Mouse (Mus musculus) cerebellum, adult 11-12 months (tissue): ENCODE data around the gene Gm3238.
"Not testable (repeated sequence)": the region's sequence is repeated elsewhere in the genome, so short reads cannot be mapped to it uniquely, and the experiment has no call there.

Experiments used
- DNase-seq: peaks from one replicate; pipeline ENCODE4 v3.0.0; 2022

The Gm3238 gene

DNA sequence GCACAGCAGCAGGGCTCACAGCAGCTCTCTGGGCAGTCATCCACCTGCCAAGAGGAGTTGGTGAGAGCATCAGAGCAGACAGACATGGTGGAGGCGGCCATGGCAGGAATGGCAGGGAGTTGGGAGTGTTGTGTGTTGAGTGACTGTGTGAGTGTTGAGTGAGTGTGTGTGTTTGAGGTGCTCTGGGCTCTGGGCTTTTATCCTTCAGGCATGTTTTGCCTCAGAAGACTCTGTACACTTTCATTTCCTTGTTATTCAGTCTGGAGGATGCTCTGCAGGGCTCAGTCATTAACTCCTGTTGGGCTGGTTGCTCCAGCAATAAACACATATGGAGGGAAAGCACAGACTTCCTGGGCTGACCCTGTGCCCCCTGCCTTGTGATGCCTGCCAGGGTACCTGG is at the start of gene Gm3238:
Gm3238 (minus strand) TSS at position 101 of the 400 bp plus-strand sequence.
- not testable (repeated sequence) for DNase-seq

DNA sequence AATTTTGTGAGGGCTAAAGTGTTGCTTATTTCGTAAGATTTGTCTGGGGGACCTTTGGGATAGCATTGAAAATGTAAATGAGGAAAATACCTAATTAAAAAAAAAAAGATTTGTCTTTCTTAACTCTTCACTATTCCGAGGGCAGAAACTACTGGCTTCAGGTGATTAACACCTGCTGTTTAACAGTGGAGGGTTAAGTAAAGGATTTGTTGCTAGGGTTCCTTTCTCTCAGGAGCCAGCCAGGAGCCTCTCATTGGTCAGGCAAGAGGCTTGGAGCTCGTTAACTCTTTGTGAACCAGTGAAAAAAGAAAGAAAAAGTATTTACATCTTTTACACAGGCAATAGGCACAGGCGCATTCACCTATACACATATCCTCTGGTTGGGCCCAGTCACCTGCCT is 48.1 kb upstream of the Gm3238 start:
- no peak for DNase-seq

- no peak for DNase-seq
Observed at GRCm38 (mm10) chr10:77818523-77818922, 47.4 kb upstream of the Gm3238 start.

- DNase-seq: no peak
Observed at GRCm38 (mm10) chr10:77815514-77815913, 44.4 kb upstream of the Gm3238 start.

DNA sequence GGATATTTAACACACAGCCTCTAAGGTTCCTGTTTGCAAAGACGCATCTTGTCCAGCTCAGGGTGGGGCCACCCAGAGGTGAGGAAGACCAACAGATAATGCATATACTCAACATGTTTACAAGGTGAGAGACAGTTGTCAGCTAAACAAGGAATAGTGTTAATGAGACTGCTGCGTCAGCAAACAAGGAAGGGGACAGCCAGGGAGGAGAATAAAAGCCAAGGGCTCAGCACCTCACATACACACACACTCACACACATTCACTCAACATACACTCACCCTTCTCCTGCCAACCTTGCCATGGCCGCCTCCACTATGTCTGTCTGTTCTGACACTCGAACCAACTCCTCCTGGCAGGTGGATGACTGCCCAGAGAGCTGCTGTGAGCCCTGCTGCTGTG is 43.3 kb upstream of the Gm3238 start, which contains the start of gene Gm2696:
Gm2696 (plus strand) TSS at position 301 of the 400 bp plus-strand sequence.
- DNase-seq: no peak

- DNase-seq: no peak
Observed at GRCm38 (mm10) chr10:77811743-77812142, 40.6 kb upstream of the Gm3238 start, which contains the start of gene Gm9507. Gene Gm9507 (minus strand): TSS chr10:77811843.

DNA sequence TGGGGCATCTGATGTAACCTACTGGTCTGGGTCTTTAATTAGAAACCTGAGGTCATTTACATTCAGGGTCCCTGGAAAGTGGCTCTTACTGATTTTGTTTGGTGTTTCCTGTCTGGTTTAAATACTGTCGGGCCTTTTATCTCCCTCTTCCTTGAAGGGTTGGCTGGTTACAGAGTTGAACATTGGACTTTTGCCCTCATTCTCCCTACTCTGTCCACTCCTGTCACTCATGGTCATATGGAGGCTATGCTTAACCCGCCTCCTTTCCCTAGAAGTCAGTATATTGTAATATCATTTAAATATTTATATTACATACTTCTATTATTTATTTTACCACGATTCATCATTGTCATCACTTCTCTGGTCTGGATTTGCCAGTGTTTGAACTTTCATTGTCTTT is 33.0 kb upstream of the Gm3238 start:
- DNase-seq: no peak

DNA sequence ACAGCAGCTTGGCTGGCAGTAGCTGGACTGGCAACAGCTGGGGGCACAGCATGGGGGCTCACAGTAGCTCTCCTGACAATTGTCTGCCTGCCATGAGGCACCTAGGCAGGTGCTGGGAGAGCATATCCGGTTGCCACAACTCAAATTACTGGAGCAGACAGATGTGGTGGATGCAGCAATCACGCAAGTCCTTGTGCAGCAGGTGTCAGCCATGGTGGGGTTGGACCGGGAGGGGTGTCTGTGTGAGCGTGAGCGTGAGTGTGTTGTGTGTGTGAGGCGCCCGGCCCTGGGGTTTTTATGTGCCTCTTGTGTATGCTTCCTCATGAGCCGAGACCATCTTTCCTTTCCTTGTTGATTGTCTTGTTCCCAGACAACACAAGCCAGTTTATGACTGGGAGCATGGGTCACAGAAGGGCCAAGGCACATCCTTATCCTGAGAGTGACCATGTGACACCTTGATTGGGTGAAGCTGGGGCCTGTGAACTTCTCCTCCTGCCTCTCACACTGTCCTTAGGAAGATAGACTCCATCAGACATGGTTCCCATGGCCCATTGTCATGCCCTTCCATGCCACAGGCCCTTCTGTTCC is 27.9 kb upstream of the Gm3238 start, which contains the start of gene Gm19668:
Gm19668 (minus strand) TSS at position 213 of the 588 bp plus-strand sequence.
- DNase-seq: no peak

DNA sequence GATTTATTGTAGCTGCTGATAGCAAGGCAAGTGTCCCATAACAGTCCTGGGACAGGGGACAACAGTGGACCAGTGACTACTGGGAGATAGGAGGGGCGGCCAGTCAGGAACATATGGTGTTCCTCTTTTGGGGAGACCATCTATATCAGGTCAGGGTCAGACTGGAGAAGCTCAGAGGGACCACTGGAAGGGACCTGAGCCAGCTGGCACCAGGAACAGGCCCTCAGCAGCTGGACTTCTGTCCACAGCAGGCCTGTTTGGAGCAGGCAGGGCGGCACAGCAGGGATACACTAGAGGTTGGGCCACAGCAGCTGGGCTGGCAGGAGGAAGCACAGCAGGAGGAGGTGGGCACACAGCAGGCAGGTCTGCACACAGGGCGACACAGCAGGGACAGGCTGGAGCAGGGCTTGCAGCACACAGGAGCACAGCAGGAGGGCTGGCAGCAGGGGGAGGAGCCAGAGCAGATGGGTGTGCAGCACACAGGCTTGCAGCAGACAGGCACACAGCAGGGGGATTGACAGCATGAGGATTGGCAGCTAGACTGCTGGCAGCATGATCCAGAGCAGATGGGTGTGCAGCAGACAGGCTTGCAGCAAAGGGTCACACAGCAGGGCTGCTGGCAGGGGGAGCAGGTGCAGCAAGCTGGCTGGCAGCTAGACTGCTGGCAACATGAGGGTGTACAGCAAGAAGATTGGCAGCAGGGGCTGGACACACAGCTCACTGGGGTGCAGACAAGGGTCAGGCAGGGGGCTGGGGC is 27.2 kb upstream of the Gm3238 start:
- DNase-seq: peak; percentile 48

DNA sequence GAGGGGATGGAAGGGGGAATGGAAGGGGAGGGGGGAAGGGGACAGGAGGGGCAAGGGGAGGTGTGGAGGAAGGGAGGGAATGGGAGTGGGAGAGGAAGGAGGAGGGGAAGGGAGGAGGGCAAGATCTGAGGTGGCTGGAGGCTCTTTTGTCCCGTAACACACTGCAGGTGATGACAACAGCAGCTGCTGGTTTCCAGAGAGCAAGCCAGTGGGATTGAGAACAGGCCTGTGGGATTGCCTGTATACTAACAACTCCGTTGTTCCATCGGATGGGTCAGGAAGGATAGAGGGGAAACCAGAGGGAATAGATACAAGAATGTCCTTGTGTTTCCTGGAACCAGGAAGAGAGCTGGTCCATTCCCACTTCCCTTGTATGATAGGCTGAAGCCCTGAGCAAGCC is 26.6 kb upstream of the Gm3238 start:
- no peak for DNase-seq

- no peak for DNase-seq
Observed at GRCm38 (mm10) chr10:77794976-77795375, 23.9 kb upstream of the Gm3238 start, which contains the start of gene Gm9639. Gene Gm9639 (minus strand): TSS chr10:77795076.

DNA sequence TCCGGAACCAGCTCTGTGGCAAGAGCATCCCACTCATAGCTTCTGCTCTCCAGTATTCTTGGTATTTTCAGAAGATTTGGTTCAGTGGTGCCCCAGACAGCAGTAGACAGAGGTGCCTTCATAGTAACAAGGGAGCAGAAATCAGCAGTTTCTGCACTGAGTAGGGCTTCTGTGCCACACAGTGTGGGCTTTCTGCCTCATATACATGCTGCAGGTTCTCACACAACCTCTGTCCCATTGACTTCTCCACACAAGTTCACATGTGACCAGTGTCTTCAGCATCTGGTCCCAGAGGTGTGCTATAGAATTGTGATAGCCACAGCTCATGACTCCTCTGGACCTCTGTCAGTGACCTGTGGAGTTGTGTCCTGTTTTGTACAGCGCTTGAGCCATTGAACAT is 17.5 kb upstream of the Gm3238 start:
- DNase-seq: no peak

DNA sequence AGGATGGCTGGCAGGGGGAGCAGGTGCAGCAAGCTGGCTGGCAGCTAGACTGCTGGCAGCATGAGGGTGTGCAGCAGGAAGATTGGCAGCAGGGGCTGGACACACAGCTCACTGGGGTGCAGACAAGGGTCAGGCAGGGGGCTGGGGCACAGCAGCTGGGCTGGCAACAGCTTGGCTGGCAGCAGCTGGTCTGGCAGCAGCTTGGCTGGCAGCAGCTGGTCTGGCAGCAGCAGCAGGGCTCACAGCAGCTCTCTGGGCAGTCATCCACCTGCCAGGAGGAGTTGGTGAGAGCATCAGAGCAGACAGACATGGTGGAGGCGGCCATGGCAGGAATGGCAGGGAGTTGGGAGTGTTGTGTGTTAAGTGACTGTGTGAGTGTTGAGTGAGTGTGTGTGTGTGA is 16.8 kb upstream of the Gm3238 start, which contains the start of gene Gm7137:
Gm7137 (minus strand) TSS at position 325 of the 400 bp plus-strand sequence.
- DNase-seq: not testable (repeated sequence)

DNA sequence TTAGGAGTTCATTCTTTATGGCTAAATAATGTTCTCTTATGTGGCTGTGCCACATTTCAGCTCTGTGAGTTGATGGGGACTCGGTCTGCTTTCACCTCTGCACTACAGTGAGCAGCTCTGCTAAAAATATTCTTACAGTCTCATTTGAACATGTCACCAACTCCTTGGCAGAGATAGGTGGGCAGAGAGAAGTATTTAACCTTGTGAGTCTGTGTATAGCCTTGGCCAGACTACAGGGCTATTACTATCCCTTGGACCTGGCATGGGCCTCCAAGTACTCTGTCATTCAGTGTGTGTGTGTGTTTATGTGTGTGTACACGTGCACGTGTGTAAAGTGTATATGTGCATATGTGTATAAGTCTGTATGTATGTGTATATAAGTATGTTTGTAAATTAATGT is 12.3 kb upstream of the Gm3238 start:
- DNase-seq: not testable (repeated sequence)

DNA sequence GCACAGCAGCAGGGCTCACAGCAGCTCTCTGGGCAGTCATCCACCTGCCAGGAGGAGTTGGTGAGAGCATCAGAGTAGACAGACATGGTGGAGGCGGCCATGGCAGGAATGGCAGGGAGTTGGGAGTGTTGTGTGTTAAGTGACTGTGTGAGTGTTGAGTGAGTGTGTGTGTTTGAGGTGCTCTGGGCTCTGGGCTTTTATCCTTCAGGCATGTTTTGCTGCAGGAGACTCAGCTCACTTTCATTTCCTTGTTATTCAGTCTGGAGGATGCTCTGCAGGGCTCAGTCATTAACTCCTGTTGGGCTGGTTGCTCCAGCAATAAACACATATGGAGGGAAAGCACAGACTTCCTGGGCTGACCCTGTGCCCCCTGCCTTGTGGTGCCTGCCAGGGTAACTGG is 11.3 kb upstream of the Gm3238 start, which contains the start of gene Gm3250:
Gm3250 (minus strand) TSS at position 101 of the 400 bp plus-strand sequence.
- DNase-seq: not testable (repeated sequence)

- not testable (repeated sequence) for DNase-seq
Observed at GRCm38 (mm10) chr10:77776844-77777243, 5.7 kb upstream of the Gm3238 start, which contains the start of gene Gm7138. Gene Gm7138 (minus strand): TSS chr10:77776944.

- DNase-seq: not testable (repeated sequence)
Observed at GRCm38 (mm10) chr10:77772142-77772541, 1.0 kb upstream of the Gm3238 start.

- no peak for DNase-seq
Observed at GRCm38 (mm10) chr10:77769727-77770126, 1.4 kb downstream of the Gm3238 start.

- not testable (repeated sequence) for DNase-seq
Observed at GRCm38 (mm10) chr10:77759582-77759981, 11.5 kb downstream of the Gm3238 start, which contains the start of gene Gm3233. Gene Gm3233 (minus strand): TSS chr10:77759682.

GRCm38 (mm10) chr10:77753448-77753847 is 17.7 kb downstream of the Gm3238 start:
- no peak for DNase-seq

DNA sequence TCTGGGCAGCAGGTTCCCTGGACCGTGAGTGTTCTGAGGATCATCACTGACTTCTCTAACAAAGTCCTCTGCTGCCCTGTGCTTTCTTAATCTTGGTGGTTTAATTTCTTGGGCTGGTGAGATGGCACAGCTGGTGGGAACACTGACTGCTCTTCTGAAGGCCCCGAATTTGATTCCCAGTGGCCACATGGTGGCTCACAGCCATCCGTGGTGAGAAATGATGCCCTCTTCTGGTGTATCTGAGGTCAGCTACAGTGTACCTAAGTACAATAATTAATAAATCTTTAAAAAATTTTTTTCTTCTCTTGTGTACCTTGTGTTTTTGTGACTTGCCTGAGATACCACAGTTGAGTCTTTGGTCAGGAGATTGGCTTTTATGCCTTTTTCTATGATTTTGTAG is 18.8 kb downstream of the Gm3238 start:
- DNase-seq: not testable (repeated sequence)

DNA sequence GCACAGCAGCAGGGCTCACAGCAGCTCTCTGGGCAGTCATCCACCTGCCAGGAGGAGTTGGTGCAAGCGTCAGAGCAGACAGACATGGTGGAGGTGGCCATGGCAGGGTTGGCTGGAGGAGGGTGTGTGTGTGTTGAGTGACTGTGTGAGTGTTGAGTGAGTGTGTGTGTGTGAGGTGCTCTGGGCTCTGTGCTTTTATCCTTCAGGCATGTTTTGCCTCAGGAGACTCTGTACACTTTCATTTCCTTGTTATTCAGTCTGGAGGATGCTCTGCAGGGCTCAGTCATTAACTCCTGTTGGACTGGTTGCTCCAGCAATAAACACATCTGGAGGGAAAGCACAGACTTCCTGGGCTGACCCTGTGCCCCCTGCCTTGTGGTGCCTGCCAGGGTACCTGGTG is 19.9 kb downstream of the Gm3238 start, which contains the start of gene Gm9736:
Gm9736 (minus strand) TSS at position 101 of the 400 bp plus-strand sequence.
- DNase-seq: not testable (repeated sequence)

DNA sequence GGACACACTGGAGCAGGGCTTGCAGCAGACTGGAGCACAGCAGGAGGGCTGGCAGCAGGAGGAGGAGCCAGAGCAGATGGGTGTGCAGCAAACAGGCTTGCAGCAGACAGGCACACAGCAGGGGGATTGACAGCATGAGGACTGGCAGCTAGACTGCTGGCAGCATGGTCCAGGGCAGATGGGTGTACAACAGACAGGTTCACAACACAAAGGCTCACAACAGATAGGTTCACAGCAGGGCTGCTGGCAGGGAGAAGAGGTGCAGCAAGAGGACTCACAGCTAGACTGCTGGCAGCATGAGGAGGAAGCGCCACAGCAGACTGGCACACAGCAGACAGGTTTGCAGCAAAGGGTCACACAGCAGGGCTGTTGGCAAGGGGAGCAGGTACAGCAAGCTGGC is 20.4 kb downstream of the Gm3238 start:
- peak; percentile 41 for DNase-seq
